Mouse (Mus musculus) testis, postnatal 14 days (tissue): Measurements from ENCODE around the gene Hook1.
"Not testable (repeated sequence)": the region's sequence is repeated elsewhere in the genome, so short reads cannot be mapped to it uniquely, and the experiment has no call there.

Source experiments
- DNase-seq: peaks from one replicate; pipeline ENCODE4 v3.0.0; 2021; ENCODE audit warnings: low spot score

Hook1 gene

DNA sequence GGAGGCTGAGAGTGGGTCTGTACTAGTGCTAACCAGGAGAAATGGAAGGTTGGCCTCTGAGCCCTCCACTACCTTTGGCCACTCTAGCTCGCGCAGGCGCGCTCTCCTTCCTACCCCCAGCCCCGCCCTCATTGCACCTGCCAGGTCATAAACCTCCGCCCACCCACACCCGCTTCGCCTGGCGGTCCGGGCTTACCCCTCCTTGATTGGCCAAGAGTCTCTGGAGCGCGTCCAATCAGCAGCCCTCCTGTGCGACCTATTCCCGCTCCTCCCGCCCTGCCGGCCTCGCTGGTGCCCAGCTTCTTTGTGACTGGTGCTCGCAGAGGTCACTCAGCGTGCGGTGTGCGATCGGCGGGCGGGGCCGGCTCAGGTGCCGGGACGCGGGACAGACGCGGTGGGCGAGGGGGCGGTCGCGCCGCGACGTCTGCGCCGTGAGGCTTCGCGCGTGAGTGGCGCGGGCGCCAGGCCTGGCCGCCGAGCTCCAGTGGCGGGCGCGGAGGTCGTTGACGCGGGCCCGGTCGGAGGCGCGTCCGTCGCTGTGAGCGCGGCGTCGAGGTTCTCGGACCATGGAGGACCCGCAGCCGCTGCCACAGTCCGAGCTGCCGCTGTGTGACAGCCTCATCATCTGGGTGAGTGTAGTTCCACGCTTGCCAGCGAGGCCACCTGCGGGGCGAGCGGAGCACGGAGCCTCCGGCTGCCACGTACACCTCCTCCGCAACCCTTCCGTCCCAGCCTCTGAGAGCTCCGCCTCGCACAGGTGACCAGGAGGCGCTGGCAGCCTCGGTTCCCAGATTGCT, at the start of gene Hook1:
Gene Hook1 (plus strand): TSS at position 313 of the 797 bp plus-strand sequence.
- DNase-seq, result peak; percentile 100

GRCm38 (mm10) chr4:95917703-95918102, 49.3 kb upstream of the Hook1 start:
- DNase-seq, result no peak

- DNase-seq, result no peak
Observed at GRCm38 (mm10) chr4:95920448-95920847, 46.6 kb upstream of the Hook1 start.

DNA sequence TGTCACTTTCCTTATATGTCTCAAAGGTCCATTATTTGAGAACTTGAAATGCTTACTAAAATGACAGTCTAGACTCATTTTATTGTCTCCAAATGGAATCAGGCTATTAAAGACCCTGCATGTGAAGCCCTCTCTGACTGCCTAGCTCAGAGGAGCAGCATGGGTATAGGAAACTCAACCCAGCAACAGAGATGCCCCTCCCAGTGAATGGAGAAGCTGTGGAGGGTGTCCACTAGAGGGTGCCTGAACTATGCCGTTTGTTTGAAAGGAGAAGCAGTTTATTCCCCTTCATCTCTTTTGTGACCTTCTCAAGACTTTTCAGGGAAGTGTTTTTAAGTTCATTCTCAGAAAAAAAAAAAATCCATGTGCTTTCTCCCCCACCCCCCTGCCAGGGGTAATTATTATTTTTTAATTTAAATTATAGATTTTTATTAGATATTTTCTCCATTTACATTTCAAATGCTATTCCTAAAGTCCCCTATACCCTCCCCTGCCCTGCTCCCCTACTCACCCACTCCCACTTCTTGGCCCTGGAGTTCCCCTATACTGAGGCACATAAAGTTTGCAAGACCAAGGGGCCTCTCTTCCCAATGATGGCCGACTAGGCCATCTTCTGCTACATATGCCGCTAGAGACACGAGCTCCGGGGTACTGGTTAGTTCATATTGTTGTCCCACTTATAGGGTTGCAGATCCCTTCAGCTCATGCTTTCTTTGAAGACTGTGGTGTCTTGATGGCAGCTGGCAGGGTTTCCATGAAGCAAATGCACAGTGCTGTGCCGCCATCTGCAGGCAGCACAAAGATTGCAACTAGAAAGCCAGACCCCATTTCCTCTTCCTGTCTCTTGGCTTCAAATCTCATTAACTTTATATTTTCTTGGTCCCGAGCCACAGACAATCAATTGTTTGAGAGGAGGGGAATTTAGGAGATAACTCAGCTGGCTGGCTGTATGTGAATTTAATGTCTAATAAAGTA, 42.5 kb upstream of the Hook1 start:
- peak; percentile 22 for DNase-seq

GRCm38 (mm10) chr4:95928846-95929245, 38.2 kb upstream of the Hook1 start:
- no peak for DNase-seq

- DNase-seq, result no peak
Observed at GRCm38 (mm10) chr4:95929936-95930335, 37.1 kb upstream of the Hook1 start.

- DNase-seq, result no peak
Observed at GRCm38 (mm10) chr4:95931331-95931730, 35.7 kb upstream of the Hook1 start.

GRCm38 (mm10) chr4:95933801-95934356, 33.2 kb upstream of the Hook1 start:
- DNase-seq, result no peak

DNA sequence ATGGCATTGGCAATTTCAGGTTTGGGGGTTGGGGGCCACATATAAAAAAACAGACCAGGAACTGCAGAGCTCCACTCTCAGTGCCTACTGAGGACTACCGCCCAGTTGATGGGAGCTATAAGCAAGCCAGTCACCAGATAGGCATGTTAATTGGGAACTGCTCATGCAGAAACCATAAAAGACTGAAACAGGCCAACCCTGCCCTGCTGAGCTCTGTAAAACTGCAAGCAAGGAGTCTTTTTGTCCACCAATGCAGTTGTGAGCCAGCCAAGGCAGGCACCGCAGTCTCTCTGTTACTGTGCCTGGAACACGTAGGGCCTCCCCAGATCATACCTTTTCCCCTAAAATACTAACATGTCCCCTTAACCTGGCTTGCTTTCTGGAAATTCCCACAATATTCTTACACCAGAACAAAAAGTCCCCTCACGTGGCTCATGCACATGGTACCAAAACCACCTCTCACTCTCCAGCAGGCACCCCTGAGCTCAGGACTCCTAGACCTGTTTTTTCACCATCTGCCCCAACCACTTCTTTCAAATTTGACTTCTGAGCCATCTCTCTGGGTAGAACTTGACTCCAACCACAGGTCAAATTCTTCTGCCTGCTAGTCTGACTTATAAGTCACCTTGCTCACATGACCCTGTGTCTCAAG, 32.5 kb upstream of the Hook1 start:
- no peak for DNase-seq

DNA sequence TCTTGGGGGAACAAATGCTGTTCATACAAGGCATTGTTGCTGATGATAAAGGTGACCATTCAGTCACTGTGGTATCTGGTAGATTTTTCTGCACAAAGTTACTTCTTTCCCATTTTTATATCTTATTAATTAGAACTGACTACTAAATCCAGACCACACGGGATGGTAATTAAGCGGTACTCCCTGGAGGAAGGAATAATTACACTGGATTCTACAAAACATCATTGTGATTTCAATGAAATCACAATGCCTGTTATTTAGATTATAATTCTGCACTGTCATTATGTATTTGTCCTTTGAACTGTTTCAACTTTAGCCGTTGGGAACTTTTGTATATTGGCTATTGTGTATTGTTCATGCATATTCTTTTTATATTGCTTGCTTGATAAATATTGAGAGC, 28.3 kb upstream of the Hook1 start:
- DNase-seq, result no peak

DNA sequence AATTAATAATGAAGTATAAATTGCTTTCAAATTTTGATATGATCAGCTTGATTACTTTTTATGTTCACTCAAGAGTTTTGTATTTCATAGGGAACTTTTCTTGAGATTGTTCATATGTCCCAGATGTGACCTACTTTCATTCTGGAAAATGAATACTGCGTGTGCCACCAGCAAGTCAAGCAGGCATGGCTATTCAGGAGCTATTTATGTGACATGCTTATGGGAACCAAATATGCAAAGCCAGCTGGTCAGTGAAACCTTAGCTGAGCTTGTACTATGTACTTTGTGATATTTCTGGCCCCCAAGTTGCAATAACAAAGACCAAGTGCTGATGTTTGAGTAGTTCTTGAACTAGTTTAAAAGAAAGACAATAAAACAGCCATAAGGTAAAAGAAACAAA, 19.1 kb upstream of the Hook1 start:
- DNase-seq, result no peak

DNA sequence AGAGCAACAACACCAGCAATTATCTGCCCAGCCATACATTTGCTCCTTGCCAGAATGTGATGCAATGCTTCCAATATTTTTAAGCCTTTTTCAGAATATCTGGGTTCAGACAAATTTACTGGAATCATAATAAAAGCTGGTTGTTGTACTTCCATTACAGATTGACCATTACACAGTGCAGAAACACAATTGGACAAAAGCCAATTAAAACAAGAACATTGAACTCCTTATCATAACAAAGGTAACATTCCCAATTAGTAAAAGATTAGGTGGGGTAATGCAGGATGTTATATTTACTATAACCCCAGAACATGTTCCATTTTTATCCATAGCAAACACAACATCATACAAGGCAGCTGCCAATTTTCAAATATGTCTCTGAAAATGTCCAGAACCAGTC, 13.7 kb upstream of the Hook1 start:
- no peak for DNase-seq

- not testable (repeated sequence) for DNase-seq
Observed at GRCm38 (mm10) chr4:95982221-95982620, 15.2 kb downstream of the Hook1 start.

DNA sequence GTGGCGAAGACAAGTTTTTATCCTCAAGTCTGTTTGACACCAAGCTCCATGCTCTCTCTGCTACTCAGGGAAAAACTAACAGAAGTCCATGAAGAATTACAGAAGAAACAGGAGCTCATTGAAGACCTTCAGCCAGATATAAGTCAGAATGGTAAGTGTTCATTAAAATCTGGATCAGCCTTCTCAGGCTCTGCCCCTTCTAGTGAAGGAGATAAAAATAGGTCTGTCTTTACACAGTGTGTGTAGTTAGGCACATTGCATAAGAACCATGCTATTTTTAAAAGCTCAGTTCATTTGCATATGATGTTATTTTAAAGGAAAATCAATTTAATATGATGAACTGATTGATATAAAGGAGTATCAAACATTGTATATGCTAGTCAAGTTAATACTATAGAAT, 49.8 kb downstream of the Hook1 start:
- no peak for DNase-seq

DNA sequence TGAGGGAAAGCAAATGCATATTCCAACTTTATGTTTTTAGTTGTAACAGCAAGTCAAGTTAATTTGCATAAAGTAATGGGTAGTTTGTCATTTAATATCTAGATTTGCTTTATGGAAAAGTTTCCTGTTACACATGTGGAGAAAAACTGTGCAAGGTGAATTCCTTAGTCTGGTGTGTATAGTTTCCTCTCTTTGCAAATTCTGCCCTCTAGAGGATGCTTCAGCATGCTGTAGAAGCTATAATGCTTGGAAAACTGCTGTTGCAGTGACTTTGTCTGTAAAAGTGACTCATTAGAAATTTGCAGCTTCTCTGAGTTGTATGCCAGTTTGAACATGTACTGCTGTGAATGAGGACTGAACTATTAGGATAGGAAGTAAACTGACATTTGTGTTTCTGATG, 55.8 kb downstream of the Hook1 start:
- no peak for DNase-seq

GRCm38 (mm10) chr4:96028412-96028811, 61.4 kb downstream of the Hook1 start:
- no peak for DNase-seq

- no peak for DNase-seq
Observed at GRCm38 (mm10) chr4:96060106-96060505, 93.1 kb downstream of the Hook1 start.

- no peak for DNase-seq
Observed at GRCm38 (mm10) chr4:96062045-96062444, 95.0 kb downstream of the Hook1 start.
